Mouse (Mus musculus) cerebellum, adult 9-11 months (tissue): Measurements from ENCODE around the gene Mblac2.
A peak's percentile ranks its signal among the peaks of the same experiment; 100 is the strongest.
"Not testable (repeated sequence)": the region's sequence is repeated elsewhere in the genome, so short reads cannot be mapped to it uniquely, and the experiment has no call there.

Experiments
- DNase-seq: peaks from one replicate; pipeline ENCODE4 v3.0.0; 2022

Gene Mblac2

DNA sequence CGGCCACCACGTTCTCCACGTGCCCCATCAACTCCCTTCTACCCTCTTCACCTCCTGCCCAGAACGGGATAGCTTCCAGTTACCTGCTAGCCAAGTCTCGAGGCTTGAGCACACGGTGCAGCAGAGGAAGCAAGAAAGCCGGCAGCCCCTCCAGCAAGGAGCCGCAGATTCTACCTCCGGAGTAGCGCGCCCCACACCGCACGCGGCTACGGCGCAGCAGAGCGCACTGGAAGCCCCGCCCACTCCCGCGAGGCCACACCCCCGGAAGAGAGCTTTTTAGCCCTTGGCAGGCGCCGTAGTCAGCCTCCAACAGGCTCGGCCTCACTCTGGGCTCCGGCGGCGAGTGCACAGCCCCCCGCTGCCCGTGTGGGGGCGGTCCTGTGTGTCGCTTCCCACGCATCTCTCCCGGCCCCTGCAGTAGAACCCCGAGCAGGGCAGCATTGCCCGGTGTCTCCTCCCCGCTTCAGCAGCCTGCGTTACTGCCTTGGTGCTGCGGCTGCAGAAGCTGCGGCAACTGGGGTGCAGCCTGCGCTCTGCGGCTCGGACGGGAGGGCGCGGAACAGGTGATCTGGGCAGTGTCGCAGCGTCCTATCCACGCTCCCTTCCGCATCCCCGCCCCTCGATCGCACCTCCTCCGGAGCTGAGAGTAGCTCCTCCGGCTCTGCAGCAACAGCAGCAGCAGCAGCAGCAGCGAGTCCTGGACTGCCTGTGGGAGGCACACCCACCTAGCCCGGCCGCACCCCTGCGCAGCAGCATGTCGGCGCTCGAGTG is at the start of gene Mblac2, which contains the start of gene Polr3g:
Mblac2 (plus strand) TSS at position 567 of the 771 bp plus-strand sequence.
Polr3g (minus strand) TSS at position 239 of the 771 bp plus-strand sequence.
- DNase-seq, result peak; percentile 95

DNA sequence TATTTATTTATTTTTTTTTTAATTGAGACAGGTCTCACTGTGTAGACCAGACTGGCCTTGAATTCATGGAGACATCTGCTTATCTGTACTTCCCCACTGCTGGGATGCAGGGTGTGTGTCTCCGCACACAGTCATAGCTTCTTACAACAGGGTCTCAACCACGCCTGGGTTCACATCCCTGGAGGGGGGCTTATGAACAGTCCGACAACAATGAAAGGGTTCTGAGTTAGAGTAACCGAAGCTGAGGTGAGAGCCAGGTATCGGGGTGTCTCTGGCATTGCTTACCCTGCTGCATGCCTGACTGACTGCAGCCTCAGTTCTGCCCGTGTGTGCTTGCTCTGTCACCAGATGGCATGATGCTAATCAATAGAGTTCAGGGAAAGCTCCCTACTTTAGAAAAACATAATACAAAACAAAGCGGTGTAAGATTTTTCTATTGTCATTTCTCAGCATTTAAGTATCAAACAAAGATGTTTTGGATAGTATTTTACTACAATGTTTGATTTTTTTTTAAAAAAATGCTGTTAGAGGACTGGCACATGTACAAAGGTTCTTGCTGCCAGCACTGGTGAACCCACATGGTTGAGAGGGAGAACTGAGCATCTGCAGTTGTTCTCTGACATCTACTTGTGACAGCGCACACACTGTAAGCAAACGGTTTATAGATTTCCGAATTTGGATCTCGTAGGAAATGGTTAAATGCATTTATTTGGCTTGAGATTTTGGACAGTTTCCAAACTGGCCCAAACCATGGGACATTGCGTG is 47.4 kb upstream of the Mblac2 start:
- DNase-seq, result peak; percentile 42

DNA sequence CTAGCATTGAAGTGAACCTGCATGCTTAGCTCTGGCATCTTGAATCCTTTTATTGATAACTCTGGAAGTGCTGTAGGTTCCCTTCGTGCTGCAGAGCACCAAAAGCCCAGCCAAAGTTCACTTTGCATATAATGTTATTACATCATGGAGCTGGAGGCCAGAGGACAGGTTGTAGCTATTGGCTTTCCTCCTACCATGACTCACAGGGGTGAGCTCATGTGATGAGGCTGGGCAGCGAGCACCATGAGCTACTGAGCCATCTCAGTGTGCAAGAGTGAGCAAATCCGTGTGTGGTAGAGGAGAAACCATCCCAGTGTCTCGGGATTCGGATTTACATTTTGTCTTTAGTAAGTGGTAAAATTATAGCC is 46.8 kb upstream of the Mblac2 start:
- DNase-seq, result peak; percentile 67

DNA sequence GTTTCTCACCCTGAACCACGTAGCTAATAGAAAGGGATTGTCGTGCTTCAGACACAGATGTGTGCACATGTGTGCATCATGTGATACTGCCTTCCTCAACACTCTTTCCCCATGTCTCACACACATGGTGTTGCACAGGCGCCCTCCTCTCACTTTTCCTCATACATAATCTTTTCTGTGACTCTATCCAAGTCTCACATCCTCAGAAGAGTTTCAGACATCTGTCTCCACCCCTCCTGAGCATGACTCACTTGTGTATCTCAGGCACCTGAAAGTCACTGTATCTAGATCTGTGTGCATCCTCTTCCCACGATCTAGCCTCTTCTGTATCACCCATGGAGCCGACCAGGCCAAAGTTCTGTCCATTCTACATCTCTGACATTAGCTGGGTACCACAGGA is 43.4 kb upstream of the Mblac2 start:
- no peak for DNase-seq

DNA sequence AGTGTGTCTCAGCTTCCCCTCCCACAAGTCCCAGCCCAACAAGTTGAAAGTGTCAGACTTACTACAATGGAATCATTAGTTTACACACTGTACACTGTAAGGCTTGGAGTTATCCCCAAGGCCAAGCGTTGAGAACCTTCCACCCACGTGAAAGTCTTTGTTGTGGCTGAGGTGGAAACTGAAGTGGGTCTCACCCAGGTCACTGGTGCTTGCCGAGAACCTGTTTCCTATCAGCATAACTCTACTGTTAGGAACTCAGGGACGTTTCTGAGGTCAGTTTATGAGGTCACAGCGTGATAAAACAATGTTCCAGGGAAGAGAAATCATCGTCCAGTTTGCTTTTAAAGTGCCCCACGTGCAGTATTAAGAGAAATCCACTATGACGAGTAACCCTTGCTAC is 35.8 kb upstream of the Mblac2 start:
- no peak for DNase-seq

DNA sequence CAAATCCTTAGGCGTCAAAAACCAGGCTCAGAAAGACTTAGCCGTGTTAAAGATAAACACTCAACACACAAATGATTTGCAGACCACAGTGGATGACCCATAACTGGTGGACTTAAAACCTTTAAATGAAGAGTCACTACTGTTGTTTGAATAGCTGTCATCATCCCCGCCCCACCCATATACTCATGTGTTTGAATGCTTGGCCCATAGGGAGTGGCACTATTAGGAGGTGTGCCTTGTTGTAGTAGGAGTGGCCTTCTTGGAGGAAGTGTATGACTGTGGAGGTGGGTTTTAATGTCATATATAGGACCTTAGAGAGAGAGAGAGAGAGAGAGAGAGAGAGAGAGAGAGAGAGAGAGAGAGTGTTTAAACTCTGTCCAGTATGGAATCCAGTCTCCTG is 28.0 kb upstream of the Mblac2 start:
- no peak for DNase-seq

DNA sequence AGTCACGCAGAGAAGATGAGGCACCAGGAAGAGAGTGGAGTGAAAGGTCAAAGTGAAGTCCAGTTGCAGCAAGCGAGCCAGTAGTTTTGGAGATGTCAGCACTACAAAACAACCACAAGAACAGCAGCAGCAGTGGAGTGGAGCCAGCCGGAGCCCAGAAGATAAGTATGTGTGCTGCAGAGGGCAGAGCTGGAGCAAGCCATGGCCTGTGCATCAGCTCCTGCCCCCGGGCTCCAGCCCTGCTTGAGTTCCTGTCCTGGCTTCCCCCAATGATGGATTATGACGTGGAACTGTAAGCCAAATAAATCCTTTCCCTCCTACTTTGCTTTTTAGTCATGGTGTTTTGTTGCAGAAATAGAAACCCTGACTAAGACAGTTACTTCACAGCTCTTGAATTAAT is 26.9 kb upstream of the Mblac2 start:
- DNase-seq, result no peak

DNA sequence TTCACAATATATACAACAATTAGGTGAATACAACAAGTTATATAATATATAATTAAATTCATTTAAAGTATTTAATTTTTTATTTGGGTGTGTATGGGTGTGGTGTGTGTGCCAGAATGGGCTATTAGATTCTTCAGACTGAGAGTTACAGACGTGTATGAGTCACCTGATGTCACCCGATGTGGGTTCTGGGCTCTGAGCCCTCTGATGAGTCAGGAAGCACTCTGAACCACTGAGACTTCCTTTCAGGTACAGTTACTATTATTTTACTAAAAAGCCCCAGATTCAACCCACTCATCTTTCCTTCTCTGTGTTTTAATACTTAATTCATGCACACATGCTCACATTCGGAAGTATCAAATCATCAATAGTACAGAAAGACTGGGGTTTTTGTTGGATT is 26.3 kb upstream of the Mblac2 start:
- DNase-seq, result no peak

DNA sequence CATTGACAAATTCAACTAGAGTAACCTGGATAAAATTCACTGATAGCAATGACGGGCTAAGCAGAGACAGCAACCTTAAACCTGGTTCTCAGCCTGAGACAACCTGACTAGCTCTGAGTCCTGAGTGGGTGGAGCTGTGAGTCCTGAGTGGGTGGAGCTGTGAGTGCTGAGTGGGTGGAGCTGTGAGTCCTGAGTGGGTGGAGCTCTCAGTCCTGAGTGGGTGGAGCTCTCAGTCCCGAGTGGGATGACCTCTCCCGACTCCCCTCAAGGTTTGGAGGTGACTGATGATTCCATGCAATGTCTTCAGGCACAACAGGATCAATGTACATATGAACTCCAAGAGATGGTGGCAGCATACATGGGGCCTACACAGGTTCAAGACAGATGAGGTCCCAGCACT is 21.6 kb upstream of the Mblac2 start:
- DNase-seq, result no peak

DNA sequence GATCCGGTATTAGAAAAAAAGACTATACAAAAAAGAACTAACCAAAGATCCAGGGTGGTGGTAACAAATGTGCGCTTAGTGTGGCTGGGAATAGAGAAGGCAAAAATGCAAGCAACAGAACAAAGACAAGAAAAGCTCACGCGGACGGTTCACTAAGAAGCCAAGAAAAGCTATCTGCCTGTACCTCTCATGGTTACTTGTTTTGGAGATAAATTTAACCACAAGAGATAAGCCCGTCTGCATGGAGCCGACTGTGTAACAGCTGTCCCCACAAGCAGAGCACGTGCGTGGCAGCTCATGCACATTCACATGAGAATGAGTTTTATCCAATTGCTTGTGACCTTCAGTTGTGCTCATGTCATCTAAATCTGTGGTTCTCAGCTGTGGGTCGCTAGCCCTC is 20.7 kb upstream of the Mblac2 start:
- no peak for DNase-seq

DNA sequence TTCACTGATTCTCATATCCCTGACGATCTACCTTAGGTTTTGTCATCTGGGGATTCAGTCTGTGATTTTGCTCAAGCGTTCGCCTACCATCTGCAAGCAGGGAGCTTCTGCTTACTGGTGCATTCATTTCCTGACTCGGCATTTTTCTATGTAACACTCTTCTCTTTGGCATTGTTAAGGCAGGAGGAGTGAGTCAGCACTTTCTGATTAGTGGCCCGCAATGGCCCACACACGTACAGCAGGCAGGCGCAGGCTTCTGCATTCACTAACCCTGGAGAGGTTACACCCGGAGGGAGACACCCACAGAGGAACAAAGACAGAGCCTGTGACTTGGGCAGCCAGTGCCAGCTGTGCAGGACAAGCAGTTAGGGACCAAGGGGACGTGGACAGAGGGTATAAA is 19.5 kb upstream of the Mblac2 start:
- no peak for DNase-seq

DNA sequence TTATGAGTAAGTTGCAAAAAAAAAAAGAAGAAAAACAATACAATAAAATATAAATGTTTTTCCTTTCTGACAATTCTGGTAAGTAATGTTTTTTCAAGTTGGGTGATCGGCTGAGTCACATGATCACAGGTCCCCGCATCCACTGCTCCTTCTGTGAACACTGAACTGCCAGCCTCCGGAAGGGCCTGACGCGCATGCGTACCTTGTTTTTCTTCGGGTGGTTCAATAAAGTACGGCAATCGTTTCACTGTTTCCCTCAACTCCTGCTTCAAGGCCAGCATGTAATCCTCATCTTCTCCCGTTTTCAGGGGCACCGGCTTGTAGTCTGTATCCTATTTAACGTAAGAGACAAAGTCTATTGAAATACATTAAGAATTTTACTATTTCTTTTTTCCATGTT is 16.7 kb upstream of the Mblac2 start:
- DNase-seq, result no peak

DNA sequence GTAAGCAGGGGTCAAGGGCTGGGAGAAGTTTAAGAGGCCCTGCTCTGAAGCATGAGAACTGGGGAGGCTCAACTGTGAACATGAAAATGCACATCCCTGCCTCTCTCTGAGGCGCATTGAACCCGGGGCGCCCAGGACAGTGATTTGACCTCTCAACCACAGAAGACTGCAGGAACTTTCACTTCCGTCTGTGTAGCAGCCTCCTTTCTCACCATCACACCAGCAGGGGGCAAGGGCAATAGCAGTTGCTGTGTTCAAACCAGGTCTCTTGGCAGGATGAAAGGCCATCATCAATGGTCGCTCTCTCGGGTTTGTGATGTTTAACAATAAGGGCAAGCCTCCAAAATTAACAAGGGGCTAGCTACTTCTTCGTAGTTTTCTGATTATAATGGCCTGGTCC is 8.0 kb upstream of the Mblac2 start:
- DNase-seq, result no peak

DNA sequence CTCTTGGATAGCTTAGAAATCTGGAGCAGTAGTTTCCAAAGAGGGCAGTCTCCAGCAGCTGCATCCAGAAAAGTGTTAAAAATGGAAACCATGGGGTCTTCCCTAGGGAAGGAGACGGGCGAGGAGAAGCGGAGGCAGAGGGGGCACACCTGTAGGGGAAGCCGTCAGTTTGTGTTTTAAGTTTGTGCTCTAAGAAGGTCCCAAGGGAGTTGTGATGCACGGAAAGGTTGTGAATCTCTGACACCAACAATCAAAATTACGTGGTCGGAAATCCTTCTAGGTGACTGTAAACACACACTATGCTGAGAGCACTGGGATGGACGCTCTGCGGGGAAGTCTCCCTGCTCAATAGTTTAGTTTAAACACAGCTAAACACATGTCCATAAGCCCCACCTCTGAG is 7.5 kb upstream of the Mblac2 start:
- DNase-seq, result no peak

DNA sequence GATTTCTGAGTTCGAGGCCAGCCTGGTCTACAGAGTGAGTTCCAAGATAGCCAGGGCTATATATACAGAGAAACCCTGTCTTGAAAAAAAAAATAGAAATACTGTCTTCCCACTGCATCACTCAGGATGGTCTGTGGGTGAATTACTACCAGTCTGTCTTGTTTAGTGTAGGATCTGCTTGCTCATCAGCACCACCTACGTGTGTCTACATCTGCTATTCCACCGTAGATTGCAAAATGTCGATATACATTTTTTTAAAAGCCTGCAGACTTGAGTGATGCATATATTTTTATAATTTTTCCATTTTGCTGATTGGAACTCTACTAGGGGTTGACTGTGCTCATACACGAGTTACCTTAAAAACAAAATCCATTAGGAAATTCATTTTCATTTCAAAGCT is 4.8 kb upstream of the Mblac2 start:
- no peak for DNase-seq

DNA sequence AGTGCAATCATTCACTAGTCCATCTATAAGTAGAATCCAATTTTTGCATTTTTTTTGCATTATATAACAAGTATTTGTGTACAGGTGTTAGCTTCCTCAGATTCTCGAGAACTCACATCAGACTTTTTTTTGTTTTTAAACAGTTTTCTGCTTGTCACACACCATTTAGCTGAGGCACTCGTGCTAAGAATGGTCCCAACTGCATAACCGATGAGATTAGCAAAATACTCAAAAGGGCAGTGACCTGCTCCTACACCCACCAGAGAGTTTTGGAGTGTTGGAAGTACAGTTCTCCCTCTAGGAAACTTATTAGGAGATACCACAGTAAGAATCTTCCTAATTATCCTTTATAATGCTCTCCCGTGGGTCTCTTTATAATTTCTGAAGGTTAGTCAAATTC is 1.3 kb upstream of the Mblac2 start:
- DNase-seq, result no peak

DNA sequence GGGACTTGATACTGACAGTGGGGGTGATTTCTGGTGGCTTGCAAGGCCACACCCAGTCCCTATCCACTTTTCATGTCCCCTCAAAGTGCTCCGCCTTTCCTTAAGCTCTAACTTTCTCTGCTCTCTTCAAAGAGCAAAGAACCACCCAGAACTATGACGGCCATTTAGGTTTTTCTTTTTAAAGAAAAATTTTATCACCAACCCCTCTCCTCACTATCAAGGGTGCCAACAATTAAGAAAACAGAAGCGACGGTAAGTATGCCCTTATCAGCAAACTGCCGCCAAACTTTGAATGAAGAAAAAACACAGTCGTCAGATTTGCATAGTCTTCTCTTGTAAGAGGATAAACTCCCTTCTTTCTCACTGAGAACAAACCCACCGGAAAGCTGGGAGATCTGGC is 875 bp upstream of the Mblac2 start:
- DNase-seq, result no peak

DNA sequence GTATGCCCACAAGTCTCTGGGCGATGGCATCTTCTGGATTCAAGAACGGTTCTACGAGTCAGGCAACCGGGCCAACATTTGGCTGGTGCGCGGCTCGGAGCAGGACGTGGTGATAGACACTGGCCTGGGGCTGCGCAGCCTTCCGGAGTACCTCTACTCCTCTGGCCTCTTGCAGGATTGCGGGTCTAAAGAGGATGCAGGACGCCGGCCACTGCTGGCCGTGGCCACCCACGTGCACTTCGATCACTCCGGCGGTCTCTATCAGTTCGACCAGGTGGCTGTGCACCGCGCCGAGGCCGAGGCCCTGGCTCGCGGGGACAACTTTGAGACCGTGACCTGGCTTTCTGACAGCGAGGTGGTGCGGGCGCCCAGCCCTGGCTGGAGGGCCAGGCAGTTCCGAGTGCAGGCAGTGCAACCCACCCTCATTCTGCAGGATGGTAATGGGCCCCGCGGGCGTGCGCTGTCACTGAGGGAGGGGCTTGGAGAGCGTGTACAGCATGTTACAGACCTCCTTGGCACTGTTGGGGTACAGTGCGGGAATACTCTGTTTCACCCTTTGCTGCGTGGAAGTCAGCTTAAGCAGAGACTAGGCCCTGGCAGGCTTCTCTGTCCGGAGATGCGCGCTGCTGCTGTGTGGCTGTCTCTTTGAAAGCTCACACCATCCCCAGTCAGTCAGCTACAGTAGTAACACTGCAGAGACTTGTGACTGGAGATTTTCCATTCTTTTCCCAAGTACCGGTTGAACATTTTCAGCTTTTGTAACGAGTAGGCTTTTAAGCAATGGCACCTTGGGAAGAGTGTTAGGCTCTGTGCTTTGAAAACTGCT is 618 bp downstream of the Mblac2 start:
- DNase-seq, result no peak

DNA sequence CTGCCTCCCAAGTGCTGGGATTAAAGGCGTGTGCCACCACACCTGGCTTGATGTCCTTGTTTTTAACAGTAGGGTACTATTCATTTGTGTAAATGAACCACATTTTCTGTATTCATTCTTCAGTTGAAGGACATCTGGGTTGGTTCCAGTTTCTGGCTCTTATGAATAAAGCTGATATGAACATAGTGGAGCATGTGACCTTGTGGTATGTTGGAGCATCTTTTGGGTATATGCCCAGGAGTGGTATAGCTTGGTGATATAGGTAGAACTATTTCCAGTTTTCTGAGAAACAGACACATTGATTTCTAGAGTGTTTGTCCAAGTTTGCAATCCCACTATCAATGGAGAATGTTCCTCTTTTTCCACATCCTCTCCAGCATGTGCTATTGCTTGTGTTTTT is 2.8 kb downstream of the Mblac2 start:
- no peak for DNase-seq

DNA sequence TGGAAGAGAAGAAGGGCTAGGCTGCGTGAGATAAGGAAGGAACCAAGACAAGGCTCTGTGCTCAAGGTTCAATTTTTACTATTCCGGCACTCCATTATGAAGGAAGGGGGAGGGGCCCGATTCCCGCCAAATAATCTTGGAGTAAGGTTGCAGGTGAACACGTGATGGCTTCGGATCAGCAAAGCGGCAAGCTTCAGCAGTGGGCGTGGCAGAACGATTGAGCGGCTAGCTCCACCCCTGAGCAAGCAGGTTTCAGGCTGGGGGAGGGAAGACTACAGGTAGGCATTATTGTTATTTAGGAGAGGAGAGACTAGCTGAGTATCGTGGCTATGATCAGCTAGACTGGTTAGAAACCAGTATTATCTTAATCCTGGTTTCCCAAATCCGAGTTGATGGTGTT is 17.0 kb downstream of the Mblac2 start:
- not testable (repeated sequence) for DNase-seq

DNA sequence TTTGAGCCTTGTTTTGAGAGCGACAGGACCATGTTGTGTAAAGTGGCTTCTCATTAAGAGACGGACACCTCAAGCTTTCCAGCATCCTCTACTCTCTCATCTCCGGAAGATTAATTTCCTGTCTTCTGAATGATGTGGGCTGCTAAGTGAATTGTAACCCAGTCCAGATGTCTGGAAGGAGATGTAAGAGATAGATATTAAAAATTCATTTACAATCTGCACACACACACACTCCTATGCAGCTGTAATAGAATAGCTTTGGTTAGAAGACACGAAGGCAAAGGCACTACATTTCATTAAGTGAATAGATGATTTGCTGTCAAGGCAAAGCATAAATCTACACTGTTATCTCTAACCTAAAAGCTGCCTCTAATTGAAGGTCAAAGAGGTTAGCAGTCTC is 18.0 kb downstream of the Mblac2 start:
- no peak for DNase-seq

DNA sequence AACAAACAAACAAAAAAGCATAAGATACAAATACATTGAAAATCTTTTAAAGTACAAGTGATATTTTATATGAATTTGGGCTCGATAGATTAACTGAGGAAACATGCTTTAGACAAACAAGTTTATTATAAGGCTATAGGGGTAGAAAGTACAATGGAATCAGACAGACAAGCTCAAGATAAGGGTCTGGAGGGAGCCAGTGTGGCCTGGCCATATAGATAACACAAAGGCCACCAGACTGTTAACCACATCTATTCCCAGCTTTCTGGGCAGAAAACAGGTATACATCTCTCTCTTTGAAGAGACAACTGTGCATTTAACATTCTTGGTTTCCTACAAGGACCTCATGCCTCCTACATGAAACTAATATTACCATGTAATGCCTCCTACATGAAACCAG is 19.2 kb downstream of the Mblac2 start:
- DNase-seq, result no peak

DNA sequence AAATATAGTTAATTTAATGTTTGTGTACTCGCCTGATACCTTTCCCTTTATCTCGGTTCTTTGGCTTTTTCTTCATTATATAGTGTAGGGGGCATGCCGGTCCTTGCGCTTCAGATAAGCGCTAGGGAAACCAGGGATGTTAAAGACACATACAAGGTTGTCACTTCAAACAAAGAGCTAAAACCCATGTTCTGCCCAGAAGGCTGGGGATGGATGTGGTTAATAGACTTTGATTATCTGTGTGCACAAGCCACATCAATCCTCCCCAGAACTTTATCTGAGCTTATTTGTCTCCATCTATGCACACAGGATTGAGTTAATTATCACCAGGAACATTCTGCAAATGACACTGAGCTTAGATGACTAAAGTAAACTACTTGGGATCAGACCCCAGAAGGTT is 25.5 kb downstream of the Mblac2 start:
- no peak for DNase-seq

DNA sequence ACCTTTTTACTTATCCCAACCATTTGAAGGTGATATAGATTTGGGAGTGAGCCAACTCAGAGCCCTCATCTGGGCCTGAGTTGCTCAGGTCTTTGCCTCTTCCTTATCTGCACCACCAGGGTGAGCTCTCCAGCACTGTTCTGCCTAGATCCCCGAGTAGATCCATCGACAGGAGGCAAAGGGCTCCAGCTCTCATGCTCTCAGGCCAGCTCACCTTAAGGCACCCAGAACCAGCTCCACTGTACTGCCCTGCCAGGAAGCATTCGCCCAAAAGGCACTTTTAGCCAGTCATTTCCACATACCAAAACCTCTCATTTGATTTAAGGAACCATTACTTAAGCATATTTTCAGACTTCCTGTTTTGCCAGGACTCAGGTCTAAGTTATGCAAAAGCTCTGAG is 29.8 kb downstream of the Mblac2 start:
- DNase-seq, result no peak
